Mouse (Mus musculus): Measurements from ENCODE around the gene Pon1.

Pon1 gene

GRCm38 (mm10) chr6:5134986-5135385, 58.8 kb downstream of the Pon1 start:
- DNase-seq (ENCODE audit: low spot score) = no peak

- DNase-seq (ENCODE audit: low spot score) = no peak
Observed at GRCm38 (mm10) chr6:5129364-5130093, 64.2 kb downstream of the Pon1 start.

GRCm38 (mm10) chr6:5120229-5120628, 73.5 kb downstream of the Pon1 start:
- DNase-seq (ENCODE audit: low spot score) = no peak

GRCm38 (mm10) chr6:5119181-5119910, 74.4 kb downstream of the Pon1 start:
- no peak for DNase-seq (ENCODE audit: low spot score)
